Mouse (Mus musculus): ENCODE measurements around the gene Mrpl1. TPM values are rescaled to one million over a fixed set of nuclear protein-coding genes. Genes with fewer than 3 reads are reported as not detected.

Mrpl1 gene
- polyA plus RNA-seq, 1 experiment, result 9.0 TPM

GRCm38 (mm10) chr5:96258210-96258609 is 48.9 kb downstream of the Mrpl1 start:
- H3K27ac ChIP-seq (ENCODE audit: control insufficient read depth, insufficient read depth, low read depth, low read length), result no peak overlapping the region
- no peak overlapping the region for H3K4me3 ChIP-seq (ENCODE audit: control insufficient read depth, low read depth, low read length)
- peaks cover 2% of the 10 kb centered on the region; the same call in 1 of the 2 replicates for H3K36me3 ChIP-seq (ENCODE audit: control insufficient read depth, insufficient read depth, low read length)
- H3K4me1 ChIP-seq (ENCODE audit: control insufficient read depth, insufficient read depth, low read length), result no peaks in the 10 kb centered on the region
- TF ChIP-seq CTCF (IDR thresholded peaks at IDR 0.05; ENCODE audit: control insufficient read depth, insufficient read depth, insufficient replicate concordance, low read depth, low read length) (no peak), POLR2A (IDR thresholded peaks at IDR 0.05; ENCODE audit: control insufficient read depth, low read depth, low read length) (no peak)
- no peaks in the 10 kb centered on the region for H3K27me3 ChIP-seq (ENCODE audit: control insufficient read depth, insufficient read depth, low read length)

DNA sequence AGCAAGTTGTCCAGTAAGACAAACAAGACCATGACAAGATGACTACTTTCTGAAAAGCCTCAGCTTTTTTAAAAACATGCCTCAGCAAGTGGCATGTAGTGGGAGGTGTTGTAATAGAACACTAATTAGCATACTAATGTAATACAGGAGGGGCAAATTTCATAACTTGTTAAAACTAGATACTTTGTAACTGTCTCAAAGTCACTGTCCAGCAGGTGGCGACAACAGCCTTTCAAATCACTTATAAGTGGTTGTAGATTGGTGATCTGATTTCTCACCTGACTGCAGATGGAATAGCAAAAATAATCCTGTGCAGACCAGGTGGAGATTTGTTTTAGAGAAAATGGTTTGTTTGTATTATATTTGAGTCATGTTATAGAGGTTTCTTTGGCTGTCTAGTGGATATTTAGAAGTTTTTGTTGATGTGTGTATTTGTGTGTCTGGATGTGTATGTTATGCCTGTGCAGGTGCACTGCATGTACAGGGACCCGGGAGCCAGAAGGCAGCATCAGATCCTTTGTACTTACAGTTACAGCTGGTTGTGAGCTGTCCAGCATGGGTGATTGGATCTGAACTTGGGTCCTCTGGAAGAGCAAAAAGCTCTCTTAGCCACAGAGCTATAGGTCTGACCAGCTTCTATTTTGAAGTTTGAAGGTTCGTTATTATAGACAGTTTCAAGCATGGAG is 57.9 kb downstream of the Mrpl1 start:
- H3K4me3 ChIP-seq (ENCODE audit: control insufficient read depth, low read depth, low read length), result no peak overlapping the region
- no peaks in the 10 kb centered on the region for H3K4me1 ChIP-seq (ENCODE audit: control insufficient read depth, insufficient read depth, low read length)
- H3K27me3 ChIP-seq (ENCODE audit: control insufficient read depth, insufficient read depth, low read length), result no peaks in the 10 kb centered on the region
- peaks cover 2% of the 10 kb centered on the region; the same call in 1 of the 2 replicates for H3K36me3 ChIP-seq (ENCODE audit: control insufficient read depth, insufficient read depth, low read length)
- TF ChIP-seq CTCF (IDR thresholded peaks at IDR 0.05; ENCODE audit: control insufficient read depth, insufficient read depth, insufficient replicate concordance, low read depth, low read length) (no peak), POLR2A (IDR thresholded peaks at IDR 0.05; ENCODE audit: control insufficient read depth, low read depth, low read length) (no peak)
- H3K27ac ChIP-seq (ENCODE audit: control insufficient read depth, insufficient read depth, low read depth, low read length), result no peak overlapping the region

DNA sequence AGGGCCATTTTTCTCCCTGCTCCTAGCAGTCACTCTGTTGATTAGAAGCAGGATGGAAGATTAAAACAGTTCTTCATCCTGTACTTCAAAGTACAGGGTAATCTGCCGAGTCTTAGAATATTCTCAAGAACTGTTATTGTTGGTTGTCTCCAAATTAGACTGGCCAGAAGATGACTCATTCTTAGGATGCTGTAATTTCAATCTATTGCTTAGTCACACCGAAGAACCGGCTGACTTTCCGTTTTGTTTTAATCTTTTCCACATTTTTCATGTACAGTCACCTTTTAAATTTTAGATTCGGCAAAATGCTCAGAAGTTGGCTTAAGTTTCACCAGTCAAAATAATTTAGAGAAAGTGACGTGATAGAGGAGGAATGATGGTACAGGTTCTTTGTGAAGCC is 61.8 kb downstream of the Mrpl1 start:
- H3K4me1 ChIP-seq (ENCODE audit: control insufficient read depth, insufficient read depth, low read length), result no peaks in the 10 kb centered on the region
- no peaks in the 10 kb centered on the region for H3K27me3 ChIP-seq (ENCODE audit: control insufficient read depth, insufficient read depth, low read length)
- H3K27ac ChIP-seq (ENCODE audit: control insufficient read depth, insufficient read depth, low read depth, low read length), result no peak overlapping the region
- no peak overlapping the region for H3K4me3 ChIP-seq (ENCODE audit: control insufficient read depth, low read depth, low read length)
- TF ChIP-seq CTCF (IDR thresholded peaks at IDR 0.05; ENCODE audit: control insufficient read depth, insufficient read depth, insufficient replicate concordance, low read depth, low read length), result no peak
- H3K36me3 ChIP-seq (ENCODE audit: control insufficient read depth, insufficient read depth, low read length), result no peaks in the 10 kb centered on the region

DNA sequence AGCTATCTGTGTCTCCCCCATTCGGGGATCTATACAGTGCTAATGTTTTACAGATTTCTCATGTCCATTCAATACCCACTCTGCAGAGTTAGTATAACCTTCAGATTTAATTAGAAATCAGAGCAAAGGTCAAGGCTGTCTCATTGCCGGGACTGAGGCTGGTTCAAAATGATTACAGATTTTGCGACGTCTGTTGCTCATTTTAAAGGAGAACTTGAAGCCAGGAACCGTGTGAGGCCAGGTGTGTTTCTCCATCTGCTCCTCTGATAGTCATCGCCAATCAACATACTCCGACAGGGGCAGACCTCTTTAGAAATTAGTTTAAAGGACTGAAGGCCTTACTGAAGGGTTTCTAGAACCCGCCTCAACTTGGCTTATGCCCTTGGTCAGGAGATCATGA is 96.5 kb downstream of the Mrpl1 start:
- Histone ChIP-seq H3K4me3 (ENCODE audit: control insufficient read depth, low read depth, low read length) (no peak overlapping the region), H3K27me3 (ENCODE audit: control insufficient read depth, insufficient read depth, low read length) (no peaks in the 10 kb centered on the region), H3K36me3 (ENCODE audit: control insufficient read depth, insufficient read depth, low read length) (no peaks in the 10 kb centered on the region), H3K27ac (ENCODE audit: control insufficient read depth, insufficient read depth, low read depth, low read length) (no peak overlapping the region), H3K4me1 (ENCODE audit: control insufficient read depth, insufficient read depth, low read length) (peaks cover 2% of the 10 kb centered on the region; the same call in 1 of the 2 replicates)
- no peak for TF ChIP-seq CTCF (IDR thresholded peaks at IDR 0.05; ENCODE audit: control insufficient read depth, insufficient read depth, insufficient replicate concordance, low read depth, low read length)

DNA sequence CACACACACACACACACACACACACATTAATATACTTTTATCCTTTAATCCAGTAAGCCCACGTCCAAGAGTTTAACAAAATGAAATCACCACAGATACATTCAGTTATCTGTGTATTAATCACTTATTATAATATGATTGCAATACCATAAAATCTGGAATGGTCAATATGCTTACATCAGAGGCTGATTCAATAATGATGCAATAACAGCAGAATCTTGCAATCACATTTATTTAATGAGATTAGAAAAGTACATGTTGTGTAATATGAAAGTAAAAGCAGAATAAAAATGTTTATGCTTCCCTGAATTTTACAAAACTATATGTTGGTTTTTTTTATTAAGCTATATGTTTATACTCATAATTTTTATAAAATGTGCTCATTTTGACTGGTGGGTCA is 97.0 kb downstream of the Mrpl1 start:
- TF ChIP-seq POLR2A (IDR thresholded peaks at IDR 0.05; ENCODE audit: control insufficient read depth, low read depth, low read length) (no peak), CTCF (IDR thresholded peaks at IDR 0.05; ENCODE audit: control insufficient read depth, insufficient read depth, insufficient replicate concordance, low read depth, low read length) (no peak)

DNA sequence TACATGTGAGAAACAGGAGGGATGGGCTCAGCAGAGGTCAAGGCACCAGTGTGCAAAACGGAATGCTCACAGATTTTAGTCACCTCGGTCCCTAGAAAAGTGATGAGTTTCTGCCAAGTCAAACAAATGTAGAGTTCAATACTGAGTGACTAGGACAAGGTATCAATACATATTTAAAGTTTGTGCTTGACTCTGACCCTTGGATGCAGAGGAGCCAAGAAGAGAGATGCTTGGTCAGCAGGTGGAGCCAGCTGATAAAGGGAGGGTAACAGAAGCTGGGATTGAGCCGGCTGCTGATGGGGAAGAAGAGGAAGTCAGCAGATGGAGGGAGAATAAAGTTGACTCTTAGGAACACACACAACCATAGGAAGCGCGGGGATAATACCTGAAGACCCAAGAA is 97.5 kb downstream of the Mrpl1 start:
- no peak for TF ChIP-seq CTCF (IDR thresholded peaks at IDR 0.05; ENCODE audit: control insufficient read depth, insufficient read depth, insufficient replicate concordance, low read depth, low read length)
- no peak for TF ChIP-seq POLR2A (IDR thresholded peaks at IDR 0.05; ENCODE audit: control insufficient read depth, low read depth, low read length)
- H3K27me3 ChIP-seq (ENCODE audit: control insufficient read depth, insufficient read depth, low read length), result no peaks in the 10 kb centered on the region
- no peak overlapping the region for H3K4me3 ChIP-seq (ENCODE audit: control insufficient read depth, low read depth, low read length)
- peaks cover 2% of the 10 kb centered on the region; the same call in 1 of the 2 replicates for H3K4me1 ChIP-seq (ENCODE audit: control insufficient read depth, insufficient read depth, low read length)
- H3K27ac ChIP-seq (ENCODE audit: control insufficient read depth, insufficient read depth, low read depth, low read length), result no peak overlapping the region
- no peaks in the 10 kb centered on the region for H3K36me3 ChIP-seq (ENCODE audit: control insufficient read depth, insufficient read depth, low read length)

More for the DNA sequence above, 97.0 kb downstream of the Mrpl1 start:
- peaks cover 2% of the 10 kb centered on the region; the same call in 1 of the 2 replicates for H3K4me1 ChIP-seq (ENCODE audit: control insufficient read depth, insufficient read depth, low read length)
- H3K27ac ChIP-seq (ENCODE audit: control insufficient read depth, insufficient read depth, low read depth, low read length), result no peak overlapping the region
- no peaks in the 10 kb centered on the region for H3K27me3 ChIP-seq (ENCODE audit: control insufficient read depth, insufficient read depth, low read length)
- H3K4me3 ChIP-seq (ENCODE audit: control insufficient read depth, low read depth, low read length), result no peak overlapping the region
- no peaks in the 10 kb centered on the region for H3K36me3 ChIP-seq (ENCODE audit: control insufficient read depth, insufficient read depth, low read length)

DNA sequence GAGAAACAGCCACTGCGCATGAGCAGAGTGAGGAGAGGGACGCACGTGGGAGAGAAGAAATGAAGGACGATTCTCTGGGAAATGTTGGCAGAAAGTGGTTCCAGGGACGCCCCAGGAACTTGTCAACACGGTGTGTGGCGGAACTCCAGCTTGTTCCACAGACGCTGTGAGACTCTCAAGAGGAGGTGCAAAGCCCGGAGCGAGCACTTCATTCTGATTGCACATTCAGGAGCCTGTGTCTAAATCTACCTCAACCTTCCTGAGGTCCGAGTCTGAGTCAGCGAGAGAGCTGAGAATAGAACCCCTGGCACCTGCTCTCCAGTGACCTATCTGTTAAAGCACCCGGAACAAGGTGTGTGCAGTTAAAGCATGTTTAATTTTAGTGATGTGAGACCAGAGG is 98.8 kb downstream of the Mrpl1 start:
- TF ChIP-seq POLR2A (IDR thresholded peaks at IDR 0.05; ENCODE audit: control insufficient read depth, low read depth, low read length), result no peak
- TF ChIP-seq CTCF (IDR thresholded peaks at IDR 0.05; ENCODE audit: control insufficient read depth, insufficient read depth, insufficient replicate concordance, low read depth, low read length), result no peak
- peaks cover 2% of the 10 kb centered on the region; the same call in 1 of the 2 replicates for H3K4me1 ChIP-seq (ENCODE audit: control insufficient read depth, insufficient read depth, low read length)
- H3K27ac ChIP-seq (ENCODE audit: control insufficient read depth, insufficient read depth, low read depth, low read length), result no peak overlapping the region

More for the DNA sequence above, 98.8 kb downstream of the Mrpl1 start:
- Histone ChIP-seq H3K36me3 (ENCODE audit: control insufficient read depth, insufficient read depth, low read length) (no peaks in the 10 kb centered on the region), H3K27me3 (ENCODE audit: control insufficient read depth, insufficient read depth, low read length) (no peaks in the 10 kb centered on the region), H3K4me3 (ENCODE audit: control insufficient read depth, low read depth, low read length) (peak overlapping the region; percentile 5)
